Mouse (Mus musculus) heart, embryonic 14.5 days (tissue): ENCODE measurements at regions not wholly inside any gene's neighbourhood (a gene's known extent, or its start where the extent isn't known, plus 50 kb on each side); places are given as distances from the start of the nearest gene placed in this dataset.
"Not testable (repeated sequence)": the region's sequence is repeated elsewhere in the genome, so short reads cannot be mapped to it uniquely, and the experiment has no call there.

Experiments
- ATAC-seq: fragments of 200-750 bp; cut with Nextera tagmentation; 2 replicates; pipeline ENCODE4 v1.8.0; 2017; ENCODE audit warnings: low read depth, moderate TSS enrichment; ENCODE audit not compliant: insufficient number of reproducible peaks, insufficient read depth, low FRiP score
- H3K27ac ChIP-seq, 2 experiments: fragments of 200-500 bp in 1 of 2; fragments of 300-500 bp in 1 of 2; sonication (generic) in 1 of 2; replicated peaks in 1 of 2; 2 replicates each; pipeline ENCODE4 v1.5.1; 2012 to 2014; ENCODE audit warnings: low read depth in 2 of 2, low read length in 2 of 2, control low read depth in 1 of 2, mild to moderate bottlenecking in 1 of 2, mixed read lengths in 1 of 2; ENCODE audit not compliant: control insufficient read depth in 1 of 2, insufficient read depth in 1 of 2
- H3K27me3 ChIP-seq: fragments of 300-500 bp; sonication (generic); 2 replicates; pipeline ENCODE4 v1.6.1; 2014; ENCODE audit warnings: mild to moderate bottlenecking, low read length, control low read depth; ENCODE audit not compliant: control insufficient read depth, insufficient read depth
- H3K36me3 ChIP-seq: fragments of 300-500 bp; sonication (generic); 2 replicates; pipeline ENCODE4 v1.6.1; 2014; ENCODE audit warnings: mild to moderate bottlenecking, control low read depth, low read length, mixed read lengths; ENCODE audit not compliant: control insufficient read depth, insufficient read depth
- H3K4me1 ChIP-seq, 2 experiments: fragments of 200-500 bp in 1 of 2; fragments of 300-500 bp in 1 of 2; sonication (generic) in 1 of 2; 2 replicates each; pipeline ENCODE4 v1.6.1; 2012 to 2014; ENCODE audit warnings: low read length in 2 of 2, control low read depth in 1 of 2, mixed read lengths in 1 of 2; ENCODE audit not compliant: control insufficient read depth in 2 of 2, insufficient read depth in 2 of 2
- H3K4me2 ChIP-seq: fragments of 300-500 bp; sonication (generic); 2 replicates; pipeline ENCODE4 v1.6.1; 2014; ENCODE audit warnings: mild to moderate bottlenecking, low read length
- H3K4me3 ChIP-seq, 2 experiments: fragments of 200-500 bp in 1 of 2; fragments of 300-500 bp in 1 of 2; sonication (generic) in 1 of 2; 2 replicates each; pipeline ENCODE4 v1.5.1; 2012 to 2014; ENCODE audit warnings: low read length in 2 of 2, mild to moderate bottlenecking in 2 of 2, control low read depth in 1 of 2, low read depth in 1 of 2, moderate library complexity in 1 of 2; ENCODE audit not compliant: control insufficient read depth in 1 of 2, insufficient read depth in 1 of 2
- H3K9ac ChIP-seq: fragments of 300-500 bp; sonication (generic); 2 replicates; pipeline ENCODE4 v1.6.1; 2014; ENCODE audit warnings: mild to moderate bottlenecking, low read length
- H3K9me3 ChIP-seq: fragments of 300-500 bp; sonication (generic); 2 replicates; pipeline ENCODE4 v1.6.1; 2016; ENCODE audit warnings: low read length, control low read depth; ENCODE audit not compliant: control insufficient read depth
- WGBS: fragments of 180-500 bp; shearing (Covaris S2); extraction: QIAGEN DNeasy Blood & Tissue Kit; methylation state at CpG from one replicate; pipeline ENCODE4 v1.1.7; 2014; 5-methylcytosine and 5-hydroxymethylcytosine counted together

DNA sequence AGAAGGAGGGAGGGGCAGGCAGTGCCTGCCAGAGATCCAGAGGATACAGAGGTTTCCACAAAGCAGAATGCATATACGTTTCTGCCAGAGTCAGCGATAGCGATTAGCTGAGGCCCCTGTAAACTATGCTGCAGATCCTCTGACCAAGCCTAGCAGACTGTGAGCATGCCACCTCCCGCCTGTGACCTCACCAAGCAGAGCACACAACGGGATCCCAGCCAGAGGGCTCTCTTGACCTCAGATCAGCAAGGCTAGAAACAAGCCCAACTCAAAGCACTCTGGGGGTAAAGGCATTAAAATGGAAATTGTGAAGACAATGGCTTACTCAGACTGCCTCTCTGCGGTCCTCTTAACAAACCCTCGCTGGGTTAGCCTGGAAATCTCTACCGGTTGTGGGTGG, 185.6 kb downstream of the Adgrd1 start:
- H3K27ac ChIP-seq, result no peak overlapping the region
- no peak overlapping the region for H3K9ac ChIP-seq
- ATAC-seq, result no peak
- H3K4me2 ChIP-seq, result no peak overlapping the region
- peaks cover 14% of the 10 kb centered on the region; the same call in 1 of the 2 replicates for H3K27me3 ChIP-seq
- H3K4me1 ChIP-seq, result no peaks in the 10 kb centered on the region
- no peak overlapping the region for H3K4me3 ChIP-seq
- no peaks in the 10 kb centered on the region for H3K9me3 ChIP-seq
- H3K36me3 ChIP-seq, result no peaks in the 10 kb centered on the region
- WGBS, result 5% methylated on average over 8 of the region's 8 CpGs

DNA sequence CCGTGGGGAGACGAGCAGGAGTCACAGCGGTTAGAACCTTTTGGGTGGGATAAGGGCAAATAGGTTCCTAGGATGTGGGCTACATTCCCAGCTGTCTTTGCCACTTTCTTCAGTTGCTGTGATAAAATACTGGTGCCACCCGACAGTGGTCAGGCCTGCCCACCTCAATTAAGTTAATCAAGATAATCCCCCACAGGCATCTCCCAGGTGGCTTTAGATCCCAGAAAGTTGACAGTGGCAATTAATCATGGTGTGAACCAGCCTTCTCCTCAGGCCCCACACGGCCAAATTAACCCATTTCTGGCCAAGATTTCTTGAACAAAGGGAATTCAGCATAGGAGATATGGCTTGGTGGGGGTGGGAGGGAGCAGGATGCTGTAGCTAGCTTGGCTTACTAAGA, 186.3 kb downstream of the Adgrd1 start:
- no peak overlapping the region for H3K27ac ChIP-seq
- H3K4me2 ChIP-seq, result no peak overlapping the region
- 3% methylated on average over 5 of the region's 5 CpGs for WGBS

DNA sequence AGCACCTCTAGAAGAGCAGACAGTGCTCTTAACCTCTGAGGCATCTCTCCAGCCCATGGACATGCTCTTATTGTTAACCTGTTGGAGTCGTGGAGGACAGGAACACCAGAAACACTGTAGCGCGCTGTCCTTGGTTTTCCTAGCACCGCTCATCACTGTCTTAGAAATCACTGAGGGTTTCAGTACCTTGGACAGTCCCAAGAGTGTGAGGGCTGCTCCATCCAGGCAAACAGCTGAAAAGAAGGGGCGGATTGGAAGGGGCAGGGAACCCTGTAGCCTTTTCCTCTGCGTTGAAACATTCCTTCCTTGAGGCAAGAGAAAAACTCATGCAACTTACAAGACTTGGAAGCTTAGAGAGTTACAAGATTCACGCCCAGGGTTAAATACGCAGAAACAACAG, 190.9 kb downstream of the Adgrd1 start:
- H3K9me3 ChIP-seq, result no peaks in the 10 kb centered on the region
- no peaks in the 10 kb centered on the region for H3K36me3 ChIP-seq
- no peak for ATAC-seq
- H3K4me1 ChIP-seq, result no peaks in the 10 kb centered on the region
- no peak overlapping the region for H3K9ac ChIP-seq
- H3K27me3 ChIP-seq, result peaks cover 10% of the 10 kb centered on the region; the same call in 1 of the 2 replicates
- H3K4me2 ChIP-seq, result no peak overlapping the region
- no peak overlapping the region for H3K27ac ChIP-seq
- H3K4me3 ChIP-seq, result no peak overlapping the region
- WGBS, result 8% methylated on average over 8 of the region's 8 CpGs

More for the DNA sequence above, 186.3 kb downstream of the Adgrd1 start:
- H3K27me3 ChIP-seq, result peaks cover 14% of the 10 kb centered on the region; the same call in 1 of the 2 replicates
- no peak for ATAC-seq
- H3K4me1 ChIP-seq, result no peaks in the 10 kb centered on the region
- H3K36me3 ChIP-seq, result no peaks in the 10 kb centered on the region
- no peak overlapping the region for H3K9ac ChIP-seq
- H3K4me3 ChIP-seq, result no peak overlapping the region
- H3K9me3 ChIP-seq, result no peaks in the 10 kb centered on the region

DNA sequence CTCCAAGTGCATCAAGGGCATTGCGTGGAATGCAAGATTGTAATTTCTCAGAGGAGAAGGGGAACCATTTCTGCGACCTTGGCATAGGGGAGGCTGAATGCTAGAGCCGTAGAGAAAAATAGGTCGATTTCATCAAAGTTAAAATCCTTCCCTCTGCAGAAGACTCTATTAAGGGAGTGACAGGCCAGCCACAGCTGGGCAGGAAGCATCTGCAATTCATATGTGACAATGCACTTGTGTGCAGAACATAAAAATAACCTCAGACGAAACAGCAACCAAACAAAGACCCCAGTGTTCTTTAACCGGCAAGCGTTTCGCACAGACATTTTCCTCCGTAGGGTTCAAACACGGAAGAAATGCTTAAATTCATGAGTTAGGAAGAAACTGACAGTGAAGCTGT, 196.3 kb downstream of the Adgrd1 start:
- not testable (repeated sequence) for H3K4me2 ChIP-seq, ATAC-seq, H3K27ac ChIP-seq, H3K4me3 ChIP-seq, H3K9ac ChIP-seq, H3K27me3 ChIP-seq, H3K4me1 ChIP-seq, H3K9me3 ChIP-seq, H3K36me3 ChIP-seq
- WGBS, result 71% methylated on average over 10 of the region's 10 CpGs

DNA sequence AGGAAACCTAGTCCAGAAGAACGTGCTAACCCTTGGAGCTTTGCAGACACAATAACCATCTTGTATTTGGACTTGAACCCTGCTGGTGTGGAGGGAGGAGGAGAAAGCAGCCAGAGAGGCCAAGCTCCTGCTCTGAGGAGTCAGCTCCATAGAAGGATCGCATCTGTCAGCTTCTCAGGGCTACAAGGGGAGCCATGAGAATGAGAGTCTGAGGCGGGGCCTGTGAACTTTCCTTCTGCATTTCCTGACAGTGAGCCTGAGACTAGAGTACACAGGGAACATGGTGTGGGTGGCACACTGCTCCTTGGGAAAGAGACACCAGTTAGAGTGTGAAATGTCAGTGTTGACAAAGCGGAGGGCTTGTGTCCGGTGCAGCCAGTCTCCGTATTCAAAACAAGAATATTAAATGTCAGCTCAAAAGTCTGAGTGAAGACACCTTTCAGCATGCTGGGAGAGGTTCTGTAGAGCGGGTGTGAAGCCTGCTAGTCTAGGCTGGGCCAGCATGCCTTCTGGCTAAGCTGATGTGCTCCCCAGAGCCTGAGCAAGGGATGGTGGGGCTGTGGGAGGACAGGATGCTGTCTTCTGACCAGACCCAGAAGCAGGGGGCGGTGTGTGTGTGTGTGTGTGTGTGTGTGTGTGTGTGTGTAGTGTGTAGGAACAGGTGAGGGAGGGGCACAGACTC, 198.5 kb downstream of the Adgrd1 start:
- H3K4me3 ChIP-seq, H3K4me2 ChIP-seq, H3K9ac ChIP-seq, H3K4me1 ChIP-seq, H3K9me3 ChIP-seq, H3K27ac ChIP-seq, H3K36me3 ChIP-seq, H3K27me3 ChIP-seq, ATAC-seq: not testable (repeated sequence)
- 50% methylated on average over 8 of the region's 8 CpGs for WGBS

DNA sequence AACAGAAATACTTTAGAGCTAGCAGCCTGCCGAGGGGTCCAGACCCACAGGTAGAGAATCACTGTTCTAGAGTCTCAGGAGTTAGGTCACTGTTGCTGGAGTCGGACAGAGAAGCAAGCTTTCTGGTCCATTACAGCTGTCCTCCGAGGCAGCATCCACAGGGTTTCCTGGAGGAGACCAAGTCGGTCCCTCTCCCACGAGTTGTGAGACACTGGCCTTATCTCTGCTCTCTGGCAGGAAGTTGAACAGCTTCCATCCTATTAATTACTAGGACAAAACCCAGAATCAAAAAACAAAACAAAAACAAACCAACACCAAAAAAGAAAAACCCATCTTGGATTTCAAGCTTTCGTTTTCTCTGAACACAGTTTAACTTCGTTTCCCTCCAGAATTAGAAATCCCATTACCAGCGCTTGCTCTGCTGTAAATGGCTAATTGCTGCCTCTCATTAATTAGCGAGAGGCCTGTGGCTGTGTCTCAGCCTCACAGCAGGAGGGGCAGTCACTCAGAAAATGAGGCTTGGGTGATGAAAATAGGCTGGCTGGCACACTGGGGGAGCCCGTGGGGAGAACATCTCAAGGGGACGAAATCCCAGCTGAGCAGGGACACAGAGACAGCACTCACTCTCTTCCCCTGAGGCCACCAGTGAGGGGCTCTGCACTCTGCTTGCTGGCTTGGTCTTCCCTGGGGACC, 201.3 kb downstream of the Adgrd1 start:
- no peak overlapping the region for H3K27ac ChIP-seq
- WGBS, result 29% methylated on average over 11 of the region's 11 CpGs
- H3K36me3 ChIP-seq, result no peaks in the 10 kb centered on the region
- ATAC-seq, result no peak
- no peaks in the 10 kb centered on the region for H3K27me3 ChIP-seq
- no peaks in the 10 kb centered on the region for H3K9me3 ChIP-seq
- no peak overlapping the region for H3K9ac ChIP-seq
- peaks cover 2 to 4% of the 10 kb centered on the region in 2 experiments; a peak in 2 of 4 replicates for H3K4me1 ChIP-seq
- H3K4me2 ChIP-seq, result no peak overlapping the region
- H3K4me3 ChIP-seq, result no peak overlapping the region

DNA sequence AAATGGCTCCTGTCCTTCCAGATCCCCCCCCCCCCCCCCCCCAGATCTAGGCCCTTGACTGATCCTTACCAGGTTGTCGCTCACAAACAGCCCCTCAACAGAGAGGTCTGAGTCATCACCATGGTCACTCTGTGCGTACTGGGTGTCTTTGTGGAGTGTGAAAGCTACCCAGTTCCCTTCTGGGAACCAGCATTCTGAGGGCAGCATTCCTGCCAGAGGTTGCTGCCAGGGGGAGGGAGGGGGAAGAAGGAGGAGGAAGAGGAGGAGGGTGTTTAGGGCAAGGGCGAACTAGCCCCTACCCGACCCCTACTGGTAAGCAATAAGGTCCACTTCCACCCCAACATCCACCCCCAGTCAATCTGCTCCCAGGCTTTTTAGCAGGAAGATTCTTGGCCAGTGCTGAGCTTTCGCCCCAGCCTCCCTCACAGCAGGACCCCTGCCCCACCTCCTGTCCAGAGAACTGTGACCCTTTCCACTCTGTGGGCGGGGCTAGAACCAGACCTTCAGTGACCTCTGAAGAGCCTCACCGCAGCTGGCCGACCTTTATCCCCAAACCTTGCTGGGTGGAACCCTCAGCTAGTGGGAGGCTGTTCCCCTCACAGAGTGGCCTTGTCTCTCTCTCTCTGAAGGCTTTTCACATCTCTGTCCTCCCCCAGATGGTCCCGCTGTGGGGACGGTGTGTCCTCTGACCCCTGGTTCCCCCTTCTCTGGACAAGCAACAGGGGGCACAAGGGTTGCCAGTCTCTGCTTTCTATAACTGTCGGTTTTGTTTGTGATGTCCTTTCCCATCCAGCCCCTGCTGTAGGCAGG, 202.2 kb upstream of the Sfswap start:
- H3K9me3 ChIP-seq, result no peaks in the 10 kb centered on the region
- 14% methylated on average over 11 of the region's 11 CpGs for WGBS
- no peak; the same call in 1 of the 2 replicates for ATAC-seq
- H3K27me3 ChIP-seq, result no peaks in the 10 kb centered on the region
- H3K4me2 ChIP-seq, result no peak overlapping the region
- no peak overlapping the region for H3K9ac ChIP-seq
- peaks cover 0 to 4% of the 10 kb centered on the region in 2 experiments; a peak in 2 of 4 replicates for H3K4me1 ChIP-seq
- no peak overlapping the region for H3K27ac ChIP-seq
- no peaks in the 10 kb centered on the region for H3K36me3 ChIP-seq
- no peak overlapping the region for H3K4me3 ChIP-seq
